Mouse (Mus musculus) hindbrain, embryonic 11.5 days (tissue): ENCODE data around the gene Rundc1. TPM values are rescaled to one million over a fixed set of nuclear protein-coding genes. Genes with fewer than 3 reads are reported as not detected.
"Not testable (repeated sequence)": the region's sequence is repeated elsewhere in the genome, so short reads cannot be mapped to it uniquely, and the experiment has no call there.

Experiments used
- ATAC-seq: fragments of 200-750 bp; cut with Nextera tagmentation; 2 replicates; pipeline ENCODE4 v1.8.0; 2017; ENCODE audit warnings: mild to moderate bottlenecking, moderate TSS enrichment, moderate library complexity; ENCODE audit not compliant: low FRiP score
- DNase-seq: peaks from one replicate; pipeline ENCODE4 v3.0.0-alpha.2; 2015; ENCODE audit warnings: low spot score
- H3K27ac ChIP-seq: fragments of 300-500 bp; sonication (generic); 2 replicates; pipeline ENCODE4 v1.5.1; 2014; ENCODE audit warnings: mild to moderate bottlenecking, low read depth, low read length
- H3K27me3 ChIP-seq: fragments of 300-500 bp; sonication (generic); 2 replicates; pipeline ENCODE4 v1.6.1; 2014; ENCODE audit warnings: mild to moderate bottlenecking, low read length, moderate library complexity, mixed read lengths; ENCODE audit not compliant: control insufficient read depth, insufficient read depth
- H3K36me3 ChIP-seq: fragments of 300-500 bp; sonication (generic); 2 replicates; pipeline ENCODE4 v1.6.1; 2014; ENCODE audit warnings: mild to moderate bottlenecking, low read length, moderate library complexity, mixed read lengths; ENCODE audit not compliant: control insufficient read depth, insufficient read depth
- H3K4me1 ChIP-seq: fragments of 300-500 bp; sonication (generic); replicated peaks from 2 replicates; pipeline ENCODE4 v1.6.1; 2014; ENCODE audit warnings: low read length, mixed read lengths; ENCODE audit not compliant: control insufficient read depth, insufficient read depth
- H3K4me2 ChIP-seq: fragments of 300-500 bp; sonication (generic); replicated peaks from 2 replicates; pipeline ENCODE4 v1.6.1; 2014; ENCODE audit warnings: mild to moderate bottlenecking, low read depth, low read length
- H3K4me3 ChIP-seq: fragments of 300-500 bp; sonication (generic); 2 replicates; pipeline ENCODE4 v1.5.1; 2014; ENCODE audit warnings: low read depth, low read length
- H3K9ac ChIP-seq: fragments of 300-500 bp; sonication (generic); 2 replicates; pipeline ENCODE4 v1.6.1; 2014; ENCODE audit warnings: low read depth, low read length
- H3K9me3 ChIP-seq: fragments of 300-500 bp; sonication (generic); 2 replicates; pipeline ENCODE4 v1.6.1; 2016; ENCODE audit warnings: low read length; ENCODE audit not compliant: control insufficient read depth
- WGBS: fragments of 180-500 bp; shearing (Covaris S2); extraction: QIAGEN DNeasy Blood & Tissue Kit; methylation state at CpG from one replicate; pipeline ENCODE4 v1.1.7; 2014; 5-methylcytosine and 5-hydroxymethylcytosine counted together
- polyA plus RNA-seq: library from polyadenylated mRNA; unstranded; fragments of >200 nt; fragmentation: Nextera tagmentation; extraction: Ambion mirVana; gene quantifications from 2 replicates; pipeline ENCODE4 v1.2.1, GENCODE M21; 2014

Gene Rundc1
- polyA plus RNA-seq: 14.2 and 16.9 TPM in 2 replicates

DNA sequence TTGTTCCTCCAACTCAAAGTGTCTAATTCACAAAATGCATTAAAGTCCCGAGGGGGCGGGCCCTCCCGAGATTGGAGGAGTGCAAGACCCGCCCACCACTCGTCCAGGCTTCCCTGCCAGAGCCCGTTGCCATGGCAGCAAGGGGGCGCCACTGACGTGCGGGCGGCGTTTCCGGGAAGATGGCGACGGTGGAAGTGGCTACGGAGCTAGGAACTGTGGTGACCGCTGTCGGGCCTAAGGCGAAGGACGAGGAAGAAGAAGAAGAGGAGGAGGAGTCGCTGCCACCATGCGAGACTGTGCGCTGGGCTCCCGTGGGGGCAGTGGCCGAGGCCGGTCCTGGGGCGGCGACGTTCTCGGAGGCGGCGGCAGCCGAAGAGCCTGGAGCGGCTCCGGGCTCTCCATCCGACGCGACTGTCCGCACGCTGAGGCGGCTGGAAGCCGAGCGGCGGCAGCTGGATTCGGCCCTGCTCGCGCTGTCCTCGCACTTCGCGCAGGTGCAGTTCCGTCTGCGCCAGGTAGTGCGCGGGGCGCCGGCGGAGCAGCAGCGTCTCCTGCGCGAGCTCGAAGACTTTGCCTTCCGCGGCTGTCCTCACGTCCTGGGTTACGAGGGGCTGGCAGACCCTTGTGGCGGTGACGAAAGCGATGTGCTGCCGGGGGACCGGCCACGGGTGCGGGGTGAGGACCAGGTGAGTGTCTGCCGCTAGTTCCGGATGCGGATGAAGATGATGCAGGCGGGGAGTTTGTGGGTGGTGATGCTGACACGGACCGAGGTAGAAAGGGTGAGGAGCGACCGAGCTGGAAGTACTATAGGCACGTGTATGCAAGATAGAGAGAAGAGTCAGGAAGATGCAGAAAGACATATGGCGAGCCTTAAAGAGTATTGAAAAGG lies at the start of gene Rundc1, which contains the start of gene Ptges3l:
Gene Rundc1 (plus strand): TSS at position 161 of the 889 bp plus-strand sequence.
Gene Ptges3l (minus strand): TSS at position 409 of the 889 bp plus-strand sequence.
- Histone ChIP-seq H3K4me3 (peak within 1 kb of the TSS; percentile 97), H3K27ac (peak within 1 kb of the TSS; percentile 75), H3K4me1 (peaks cover 7% of the 10 kb centered on the region), H3K9me3 (no peaks in the 10 kb centered on the region), H3K9ac (peak within 1 kb of the TSS; percentile 81), H3K27me3 (no peaks in the 10 kb centered on the region), H3K36me3 (peaks cover 7% of the 10 kb centered on the region; the same call in 1 of the 2 replicates), H3K4me2 (peak within 1 kb of the TSS; percentile 94)
- peak; percentile 99 for DNase-seq
- ATAC-seq: peak; percentile 91
- under 1% methylated on average over 68 of the region's 81 CpGs for WGBS

GRCm38 (mm10) chr11:101378196-101378595 lies 46.7 kb upstream of the Rundc1 start:
- not testable (repeated sequence) for DNase-seq, H3K4me1 ChIP-seq, H3K4me3 ChIP-seq, H3K27me3 ChIP-seq, H3K36me3 ChIP-seq, H3K9ac ChIP-seq, ATAC-seq, H3K9me3 ChIP-seq, H3K4me2 ChIP-seq, H3K27ac ChIP-seq
- 95% methylated on average over 8 of the region's 8 CpGs for WGBS

GRCm38 (mm10) chr11:101378926-101379325 lies 46.0 kb upstream of the Rundc1 start:
- ATAC-seq (no peak), DNase-seq (no peak)
- Histone ChIP-seq H3K27me3 (no peaks in the 10 kb centered on the region), H3K27ac (no peak overlapping the region), H3K4me3 (no peak overlapping the region), H3K4me1 (no peaks in the 10 kb centered on the region), H3K9ac (no peak overlapping the region), H3K4me2 (no peak overlapping the region), H3K9me3 (no peaks in the 10 kb centered on the region), H3K36me3 (no peaks in the 10 kb centered on the region)
- 88% methylated on average over 6 of the region's 6 CpGs for WGBS

GRCm38 (mm10) chr11:101381817-101382216 lies 43.1 kb upstream of the Rundc1 start:
- Histone ChIP-seq H3K9ac (no peak overlapping the region), H3K27me3 (no peaks in the 10 kb centered on the region), H3K9me3 (no peaks in the 10 kb centered on the region), H3K4me2 (no peak overlapping the region), H3K4me3 (no peak overlapping the region), H3K27ac (no peak overlapping the region), H3K36me3 (no peaks in the 10 kb centered on the region), H3K4me1 (no peaks in the 10 kb centered on the region)
- no peak for ATAC-seq
- DNase-seq: peak; percentile 7
- 13% methylated on average over 4 of the region's 4 CpGs for WGBS

- no peak for ATAC-seq
- Histone ChIP-seq H3K9ac (no peak overlapping the region), H3K27me3 (no peaks in the 10 kb centered on the region), H3K27ac (no peak overlapping the region), H3K4me3 (no peak overlapping the region), H3K4me1 (no peaks in the 10 kb centered on the region), H3K9me3 (no peaks in the 10 kb centered on the region), H3K36me3 (no peaks in the 10 kb centered on the region), H3K4me2 (no peak overlapping the region)
- DNase-seq: peak; percentile 79
- WGBS: 10% methylated on average over 8 of the region's 8 CpGs
Observed at GRCm38 (mm10) chr11:101395110-101395509, 29.8 kb upstream of the Rundc1 start.

DNA sequence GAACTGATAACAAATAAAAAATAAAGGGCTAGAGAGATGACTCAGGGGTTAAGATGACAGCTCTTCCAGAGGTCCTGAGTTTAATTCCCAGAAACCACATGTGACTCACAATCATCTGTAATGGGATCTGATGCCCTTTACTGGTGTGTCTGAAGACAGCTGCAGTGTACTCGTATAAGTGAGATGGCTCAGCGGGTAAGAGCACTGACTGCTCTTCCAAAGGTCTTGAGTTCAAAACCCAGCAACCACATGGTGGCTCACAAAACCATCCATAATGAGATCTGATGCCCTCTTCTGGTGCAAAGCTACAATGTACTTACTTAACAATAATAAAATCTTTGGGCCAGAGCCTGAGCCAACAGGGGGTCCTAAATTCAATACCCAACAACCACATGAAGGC lies 9.6 kb upstream of the Rundc1 start:
- Histone ChIP-seq H3K4me1 (no peaks in the 10 kb centered on the region), H3K27ac (no peak overlapping the region), H3K4me2 (no peak overlapping the region), H3K4me3 (no peak overlapping the region), H3K9ac (no peak overlapping the region), H3K27me3 (no peaks in the 10 kb centered on the region), H3K36me3 (no peaks in the 10 kb centered on the region), H3K9me3 (no peaks in the 10 kb centered on the region)
- no peak for ATAC-seq
- no peak for DNase-seq
- WGBS: 91% methylated on average over 2 of the region's 2 CpGs

GRCm38 (mm10) chr11:101416433-101417100 lies 8.3 kb upstream of the Rundc1 start:
- no peaks in the 10 kb centered on the region for H3K9me3 ChIP-seq
- no peaks in the 10 kb centered on the region for H3K4me1 ChIP-seq
- H3K27me3 ChIP-seq: no peaks in the 10 kb centered on the region
- peak overlapping the region; percentile 77 for H3K4me2 ChIP-seq
- peak; percentile 49 for ATAC-seq
- no peaks in the 10 kb centered on the region for H3K36me3 ChIP-seq
- peak; percentile 14 for DNase-seq
- peak overlapping the region; percentile 55; the same call in 1 of the 2 replicates for H3K27ac ChIP-seq
- peak overlapping the region; percentile 90 for H3K9ac ChIP-seq
- 4% methylated on average over 11 of the region's 11 CpGs for WGBS
- peak overlapping the region; percentile 86 for H3K4me3 ChIP-seq

- H3K4me1 ChIP-seq: no peaks in the 10 kb centered on the region
- H3K9me3 ChIP-seq: no peaks in the 10 kb centered on the region
- no peaks in the 10 kb centered on the region for H3K27me3 ChIP-seq
- H3K4me3 ChIP-seq: peak within 1 kb of the TSS; percentile 86
- DNase-seq (peak; percentile 93), ATAC-seq (peak; percentile 68)
- H3K4me2 ChIP-seq: peak within 1 kb of the TSS; percentile 77
- no peaks in the 10 kb centered on the region for H3K36me3 ChIP-seq
- 0% methylated on average over 45 of the region's 45 CpGs for WGBS
- peak within 1 kb of the TSS; percentile 55 for H3K27ac ChIP-seq
- peak within 1 kb of the TSS; percentile 90 for H3K9ac ChIP-seq
Observed at GRCm38 (mm10) chr11:101417101-101417855, 7.6 kb upstream of the Rundc1 start, which contains the start of gene Aarsd1. Gene Aarsd1 (minus strand): TSS chr11:101417615.
